Mouse (Mus musculus): ENCODE data around the gene Olfr285.

Gene Olfr285

GRCm38 (mm10) chr15:98317177-98317724, at the start of gene Olfr285:
Gene Olfr285 (minus strand): TSS chr15:98317353.
- no peak for DNase-seq (ENCODE audit: low spot score in 2 of 2)

GRCm38 (mm10) chr15:98340887-98341286, 23.7 kb upstream of the Olfr285 start, which contains the start of gene Olfr284:
Gene Olfr284 (minus strand): TSS chr15:98340987.
- no peak for DNase-seq (ENCODE audit: low spot score in 2 of 2)

GRCm38 (mm10) chr15:98315703-98316102, 1.4 kb downstream of the Olfr285 start:
- no peak for DNase-seq (ENCODE audit: low spot score in 2 of 2)

- peak; percentile 13 to 20 for DNase-seq (ENCODE audit: low spot score in 2 of 2)
These were observed 21.3 kb downstream of the Olfr285 start, which contains the start of gene Zfp641 for GRCm38 (mm10) chr15:98295628-98296551. Gene Zfp641 (minus strand): TSS chr15:98296161.

GRCm38 (mm10) chr15:98293651-98294050, 23.5 kb downstream of the Olfr285 start:
- DNase-seq (ENCODE audit: low spot score in 2 of 2): no peak

- no peak for DNase-seq (ENCODE audit: low spot score in 2 of 2)
These were observed 28.6 kb downstream of the Olfr285 start for GRCm38 (mm10) chr15:98288566-98288965.

GRCm38 (mm10) chr15:98286418-98286817, 30.7 kb downstream of the Olfr285 start:
- no peak for DNase-seq (ENCODE audit: low spot score in 2 of 2)

Measured in frontal cortex, postnatal 25 days (tissue).